Mouse (Mus musculus) central nervous system, embryonic 14 days (tissue): Measurements from ENCODE around the gene Prpf39. TPM values are rescaled to one million over a fixed set of nuclear protein-coding genes. Genes with fewer than 3 reads are reported as not detected.

Experiments
- polyA plus RNA-seq: library from polyadenylated mRNA; depleted of rRNA; stranded (reverse); fragments of >200 nt; gene quantifications from 2 replicates; pipeline ENCODE4 v1.2.3, GENCODE M21; 2012; rRNA removed

Gene Prpf39
- 46.9 and 47.5 TPM in 2 replicates for polyA plus RNA-seq

DNA sequence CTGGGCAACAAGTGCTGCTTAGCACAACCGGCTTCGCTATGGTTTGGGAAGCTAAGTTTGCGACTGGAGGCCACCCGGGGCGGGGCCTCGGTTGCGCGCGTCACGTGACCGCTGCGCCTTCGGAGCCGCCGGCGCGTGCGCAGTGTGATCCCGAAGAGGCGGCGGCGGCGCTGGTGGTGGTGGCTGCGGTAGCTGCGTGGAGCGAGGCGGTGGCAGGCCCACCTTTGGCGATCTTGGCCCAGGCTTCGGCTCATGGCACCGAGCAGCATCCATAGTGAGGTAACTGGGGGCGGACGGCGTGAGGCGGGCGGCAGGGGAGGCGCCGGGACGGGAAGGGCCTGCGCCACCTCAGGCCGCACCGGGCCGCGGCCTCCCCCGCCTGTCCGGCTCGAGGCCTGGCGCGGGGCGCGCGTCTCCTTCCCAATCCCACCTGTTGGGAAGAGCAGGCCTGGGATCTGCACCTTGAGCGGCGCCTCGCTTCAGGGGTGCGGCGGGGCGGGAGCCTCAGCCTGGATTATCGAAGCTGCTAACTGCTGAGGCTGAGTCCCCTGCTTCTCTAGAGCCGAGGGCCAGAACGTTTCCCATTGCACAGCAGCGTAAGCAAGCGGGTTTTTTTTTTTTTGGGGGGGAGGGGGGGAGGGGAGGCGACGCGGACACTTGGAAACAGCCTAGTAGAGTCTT, at the start of gene Prpf39:
Gene Prpf39, plus strand, starts transcription at position 144 of the 681 bp plus-strand sequence.

DNA sequence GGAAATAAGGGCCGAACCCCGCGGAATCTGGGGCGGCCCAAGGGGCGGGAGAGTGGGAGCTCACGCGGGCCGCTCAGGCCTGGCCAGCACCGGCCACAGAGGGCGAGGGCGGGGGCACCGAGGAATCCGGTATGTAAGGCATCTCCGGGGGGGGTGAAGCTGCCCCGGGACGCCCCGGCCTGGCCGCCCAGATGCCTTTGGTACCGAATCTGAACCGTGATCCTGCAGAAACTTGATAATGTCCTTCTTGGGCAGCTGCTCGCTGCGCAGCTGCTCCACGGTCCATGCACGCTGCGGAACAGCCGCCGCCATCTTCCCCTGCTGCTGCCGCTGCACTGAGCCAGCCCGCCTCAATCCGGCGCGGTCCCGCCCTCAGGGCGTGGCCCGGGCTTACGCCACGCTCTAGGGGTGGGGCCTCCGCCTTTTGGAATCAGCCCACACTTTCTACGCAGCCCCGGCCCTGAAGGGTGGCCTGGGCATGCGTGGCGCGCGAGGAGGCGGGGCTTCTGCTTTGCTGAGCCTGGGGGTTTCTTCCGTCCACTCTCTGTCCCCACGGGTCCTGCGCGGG, 37.6 kb downstream of the Prpf39 start, which contains the start of gene Fkbp3:
Gene Fkbp3, minus strand, starts transcription at position 397 of the 568 bp plus-strand sequence.

DNA sequence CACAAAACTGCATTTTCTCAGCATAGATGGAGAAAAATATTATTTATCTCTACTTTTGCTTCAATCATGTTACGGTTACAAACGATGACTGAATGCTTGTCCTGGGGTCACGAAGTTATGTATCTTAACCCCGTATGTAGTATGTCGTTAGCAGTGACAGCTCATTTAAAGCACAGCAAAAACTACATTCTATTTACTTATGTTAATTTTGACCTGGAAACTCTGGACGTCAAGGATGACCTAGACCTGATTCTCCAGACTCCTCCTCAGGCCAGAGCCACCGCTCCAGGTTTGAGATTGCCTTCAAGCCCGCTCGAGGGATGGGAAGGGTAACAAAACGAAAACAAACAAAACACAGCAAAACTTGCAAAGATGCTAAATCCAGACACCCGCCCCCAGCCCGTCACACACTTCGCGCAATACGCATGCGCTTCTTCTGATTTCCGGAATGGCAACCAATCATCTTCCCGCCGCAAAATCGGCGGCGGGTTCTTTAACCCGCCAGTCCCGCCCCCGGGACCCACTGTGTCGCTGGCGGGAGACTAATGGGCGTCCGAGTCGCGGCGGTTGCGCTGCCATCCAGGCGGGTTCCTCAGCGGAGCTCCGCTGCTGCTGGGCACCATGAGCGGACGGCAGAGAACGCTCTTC, 39.1 kb downstream of the Prpf39 start, which contains the start of gene Fancm:
Gene Fancm, plus strand, starts transcription at position 519 of the 648 bp plus-strand sequence.

Other genes with a start within 250 kb of the Prpf39 start
- 7.8 and 9.4 TPM in 2 replicates for gene Gm527, start 118.4 kb upstream of the Prpf39 start, polyA plus RNA-seq
- 9.8 and 11.3 TPM in 2 replicates for gene Klhl28, start 70.8 kb upstream of the Prpf39 start, polyA plus RNA-seq
- 13.9 and 14.7 TPM in 2 replicates for gene Togaram1, start 70.5 kb upstream of the Prpf39 start, polyA plus RNA-seq
- 360 and 487 TPM in 2 replicates for gene Fkbp3, start 37.7 kb downstream of the Prpf39 start, polyA plus RNA-seq
- gene Fancm, start 39.3 kb downstream of the Prpf39 start, polyA plus RNA-seq, result 9.5 and 9.7 TPM in 2 replicates
- 13.9 and 19.1 TPM in 2 replicates for gene Mis18bp1, start 136.3 kb downstream of the Prpf39 start, polyA plus RNA-seq
- not detected in 2 replicates for gene Wdr20rt, start 189.2 kb downstream of the Prpf39 start, polyA plus RNA-seq